Mouse (Mus musculus) cerebellum, adult 9-10 months (tissue): ENCODE measurements around the gene Gimap5.

Experiments used
- DNase-seq: peaks from one replicate; pipeline ENCODE4 v3.0.0; 2022

Gimap5 gene

GRCm38 (mm10) chr6:48745959-48746889 lies at the start of gene Gimap5:
Gene Gimap5, plus strand, starts transcription at chr6:48746197.
- DNase-seq = no peak

DNA sequence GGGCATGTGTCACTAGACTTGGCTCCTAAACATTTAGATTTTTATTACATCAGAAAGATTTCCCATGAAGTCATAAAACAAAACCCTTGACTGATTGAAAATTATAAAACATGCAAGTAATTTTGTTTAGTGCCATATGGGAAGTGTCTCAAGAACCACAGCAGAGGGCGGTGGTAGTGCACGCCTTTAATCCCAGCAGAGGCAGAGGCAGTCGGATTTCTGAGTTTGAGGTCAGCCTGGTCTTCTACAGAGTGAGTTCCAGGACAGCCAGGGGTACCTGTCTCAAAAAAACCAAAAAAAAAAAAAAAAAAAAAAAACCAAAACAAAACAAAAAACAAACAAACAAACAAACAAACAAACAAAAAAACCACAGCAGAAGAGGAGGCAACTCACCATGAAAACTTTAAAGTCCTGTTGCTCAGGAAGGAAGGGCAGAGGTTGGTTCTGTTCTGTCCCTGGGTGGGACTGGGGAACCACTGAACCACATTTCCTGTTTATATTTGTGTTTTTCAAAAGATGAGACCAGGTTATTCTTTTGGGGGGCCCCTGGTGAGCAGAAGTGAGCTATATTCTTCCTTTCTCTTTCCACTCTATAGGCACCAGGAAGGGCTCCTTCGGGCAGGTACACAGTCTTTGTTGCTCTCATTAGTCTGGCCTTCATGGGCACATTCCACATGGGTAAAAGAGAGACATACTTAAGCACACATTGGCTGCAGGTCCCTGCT lies 49.0 kb upstream of the Gimap5 start:
- DNase-seq = no peak

GRCm38 (mm10) chr6:48697555-48697930 lies 48.5 kb upstream of the Gimap5 start:
- DNase-seq = no peak

- DNase-seq = no peak
Observed at GRCm38 (mm10) chr6:48698066-48698856, 47.7 kb upstream of the Gimap5 start.

- no peak for DNase-seq
Observed at GRCm38 (mm10) chr6:48698888-48699287, 47.1 kb upstream of the Gimap5 start.

DNA sequence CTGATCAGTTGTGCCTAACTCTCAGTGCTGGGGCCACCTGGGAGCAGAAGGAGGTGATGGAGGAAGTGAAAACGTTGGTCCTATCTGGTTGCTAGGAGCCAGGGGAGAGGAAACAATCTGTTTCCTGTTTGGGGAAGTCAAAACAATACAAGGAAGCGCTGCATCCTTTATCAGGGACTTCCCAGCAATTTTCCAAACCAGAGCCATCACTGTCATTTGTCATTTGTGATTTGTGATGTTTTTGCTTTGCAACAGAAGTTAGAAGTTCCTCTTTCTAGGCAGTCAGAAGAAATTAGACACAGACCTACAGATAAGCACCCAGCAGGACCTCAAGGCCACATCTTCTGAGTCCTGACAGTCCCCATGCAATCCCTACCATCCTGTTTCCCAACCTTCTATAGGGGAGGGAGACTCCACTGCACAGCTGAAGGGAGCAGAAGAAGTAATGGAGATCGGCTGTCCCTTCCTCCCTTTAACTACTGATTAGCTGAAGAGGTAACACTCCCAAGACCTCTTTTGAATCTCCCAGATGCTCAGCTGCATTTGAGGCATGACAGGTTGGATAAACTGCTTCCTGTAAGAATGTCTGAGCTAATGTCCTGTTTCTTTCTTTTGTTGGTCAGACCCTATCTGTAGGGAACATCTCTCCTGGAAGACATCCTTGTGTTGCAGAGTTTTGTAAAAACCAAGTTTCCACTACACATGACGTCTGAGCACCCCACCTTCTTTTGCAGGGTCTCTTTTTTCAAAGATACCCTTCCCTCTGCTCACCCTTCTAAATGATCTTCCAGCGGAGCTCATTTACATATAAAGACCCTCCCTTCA lies 45.5 kb upstream of the Gimap5 start:
- DNase-seq = no peak

DNA sequence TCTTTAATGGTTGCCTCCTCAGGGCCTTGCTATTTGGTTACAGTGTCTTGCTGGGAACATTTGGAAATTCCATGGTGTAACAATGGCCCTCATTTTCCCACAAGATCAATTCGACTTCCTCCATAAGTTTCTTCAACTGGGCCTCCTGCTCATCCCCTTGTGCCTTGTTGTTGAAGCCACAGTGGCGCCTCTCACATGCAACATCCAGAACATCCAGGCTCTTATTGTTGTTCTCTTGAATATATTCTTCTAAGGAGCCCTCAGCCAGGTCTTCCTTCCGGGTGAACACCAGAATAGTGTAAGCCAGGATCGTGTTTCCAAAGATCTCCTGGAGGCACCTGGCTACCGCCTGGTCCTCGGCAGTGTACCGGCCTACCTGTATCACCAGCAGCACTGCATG lies 43.9 kb upstream of the Gimap5 start:
- no peak for DNase-seq

- no peak for DNase-seq
Observed at GRCm38 (mm10) chr6:48702601-48703000, 43.4 kb upstream of the Gimap5 start.

GRCm38 (mm10) chr6:48704146-48704545 lies 41.9 kb upstream of the Gimap5 start:
- DNase-seq = no peak

GRCm38 (mm10) chr6:48706130-48706529 lies 39.9 kb upstream of the Gimap5 start:
- DNase-seq = no peak

- DNase-seq = no peak
Observed at GRCm38 (mm10) chr6:48718455-48718854, 27.5 kb upstream of the Gimap5 start, which contains the start of the genes Gm28053 and Gimap7. Gene Gm28053, plus strand, starts transcription at chr6:48718607. Gene Gimap7, plus strand, starts transcription at chr6:48718621.

DNA sequence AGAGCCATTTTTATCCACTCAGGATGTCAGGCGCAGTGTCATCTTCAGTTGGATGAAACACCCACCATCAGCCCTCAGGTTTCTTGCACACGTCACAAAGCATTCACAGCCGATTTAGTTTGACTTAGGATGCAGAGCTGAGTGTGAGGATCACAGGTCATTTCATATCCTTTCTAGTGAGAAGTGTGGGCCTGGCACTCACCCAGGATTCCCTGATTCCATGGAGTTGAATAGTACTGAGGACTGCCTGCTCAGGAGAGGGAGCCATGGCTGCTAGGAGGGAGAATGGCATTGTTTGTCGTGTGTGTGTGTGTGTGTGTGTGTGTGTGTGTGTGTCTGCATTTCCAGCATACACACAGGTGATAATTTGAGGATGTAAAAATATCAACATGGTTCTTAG lies 25.7 kb upstream of the Gimap5 start:
- no peak for DNase-seq

- no peak for DNase-seq
Observed at GRCm38 (mm10) chr6:48723468-48723867, 22.5 kb upstream of the Gimap5 start.

- no peak for DNase-seq
Observed at GRCm38 (mm10) chr6:48725476-48725875, 20.5 kb upstream of the Gimap5 start.

- DNase-seq = no peak
Observed at GRCm38 (mm10) chr6:48727761-48728160, 18.2 kb upstream of the Gimap5 start.

- DNase-seq = no peak
Observed at GRCm38 (mm10) chr6:48732864-48733304, 13.1 kb upstream of the Gimap5 start.

- no peak for DNase-seq
Observed at GRCm38 (mm10) chr6:48733660-48734059, 12.3 kb upstream of the Gimap5 start.

- DNase-seq = no peak
Observed at GRCm38 (mm10) chr6:48737053-48737452, 8.9 kb upstream of the Gimap5 start.

DNA sequence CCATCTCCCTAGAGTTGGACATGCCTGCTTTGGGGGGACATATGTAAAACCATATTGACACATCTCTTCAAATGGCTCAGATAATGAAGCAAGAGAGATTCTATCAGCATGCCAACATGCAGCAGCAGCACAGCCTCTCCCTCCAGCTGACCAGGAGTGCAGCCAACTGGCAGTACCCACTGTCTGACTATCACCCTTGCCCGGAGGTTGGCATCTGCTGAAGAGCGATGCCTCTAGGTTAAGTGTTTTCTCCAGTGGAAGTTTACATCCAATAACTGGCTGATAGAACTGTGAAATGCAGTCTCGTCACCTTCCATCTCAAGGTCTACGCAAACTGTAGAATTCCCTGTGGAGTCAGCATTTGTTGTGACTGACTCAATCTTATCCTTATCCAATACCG lies 8.3 kb upstream of the Gimap5 start:
- DNase-seq = no peak

DNA sequence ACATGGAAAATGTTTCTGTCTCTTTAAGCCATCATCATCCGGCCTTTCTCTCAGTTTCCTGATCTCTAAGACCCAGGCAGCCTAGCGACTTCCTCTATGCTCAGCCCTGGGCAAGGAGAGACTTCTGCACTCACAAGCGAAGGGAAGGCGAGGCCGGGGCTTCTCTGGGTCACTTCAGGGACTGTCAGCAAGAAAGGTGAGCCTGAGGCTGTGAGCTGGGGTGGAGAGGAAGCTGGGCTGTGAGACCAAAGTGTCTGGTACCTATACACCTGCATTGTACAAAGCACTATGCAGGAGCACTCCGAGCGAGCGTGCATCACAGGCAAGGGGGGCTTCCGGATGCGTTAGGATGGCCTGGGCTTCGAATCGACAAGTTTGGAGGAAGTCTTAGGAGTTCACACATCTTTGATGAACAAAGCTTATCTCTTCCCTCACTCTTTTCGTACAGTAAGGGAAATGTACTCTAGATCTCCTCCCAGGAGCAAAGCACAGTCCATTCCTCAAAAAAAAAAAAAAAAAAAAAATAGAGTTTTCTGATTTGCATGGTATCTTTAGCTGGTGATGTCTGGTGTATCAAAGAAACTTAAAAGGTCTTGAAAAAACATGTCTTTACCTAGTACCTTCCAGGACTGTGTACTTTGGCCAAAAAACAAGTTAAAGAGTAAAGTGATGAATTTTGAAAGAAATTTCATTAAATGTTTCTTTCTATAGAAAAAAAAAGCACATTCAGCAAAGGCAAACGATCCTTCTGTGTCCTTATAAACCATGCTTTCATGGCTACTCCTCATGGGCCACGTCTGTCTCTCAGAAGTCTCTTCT lies 6.8 kb upstream of the Gimap5 start, which contains the start of gene Gimap1:
TSS of gene Gimap1 (plus strand) at position 94 of the 819 bp plus-strand sequence.
- no peak for DNase-seq

DNA sequence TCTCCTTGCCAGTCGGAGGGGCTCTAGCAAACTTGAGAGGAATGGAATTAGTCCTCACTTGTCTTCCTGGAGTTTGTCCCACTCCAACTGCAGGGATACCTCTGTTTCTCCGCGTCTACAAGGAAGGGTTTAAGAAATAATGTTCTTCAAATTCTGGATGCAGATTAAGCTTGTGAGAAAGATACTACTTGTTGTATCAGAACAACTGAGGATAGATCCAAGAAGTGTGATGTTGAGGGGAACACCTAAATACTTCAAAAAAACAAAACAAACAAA lies 6.3 kb upstream of the Gimap5 start:
- no peak for DNase-seq
